In the genomic region with DNA sequence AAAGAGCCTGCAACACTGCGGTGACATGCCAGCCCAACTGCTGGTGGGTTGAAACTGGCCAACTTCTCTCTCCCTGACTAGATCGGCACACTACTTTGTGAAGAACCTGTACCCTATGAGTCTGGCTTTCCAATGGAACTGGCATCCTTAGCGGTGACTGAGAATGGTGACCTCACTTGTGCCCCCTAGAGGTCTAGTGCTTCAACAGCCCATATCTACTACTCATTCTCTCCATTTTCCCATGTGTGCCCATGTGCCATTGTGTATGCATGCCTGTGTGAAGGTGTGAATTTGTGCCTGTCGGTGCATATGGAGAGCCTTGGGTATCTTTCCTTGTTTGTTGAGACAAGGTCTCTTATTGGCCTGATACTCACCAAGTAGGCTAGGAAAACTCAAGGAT, we compare ENCODE assay signal across 11 mouse cellular contexts.
DNase-seq lines count a peak whose midpoint lies in the region; ATAC-seq and TF ChIP-seq lines count a peak whose summit lies in the region.
"Had no signal": no experiment of that assay in that cellular context is flagged by ENCODE, and none has a peak within 500 bp of the region (broad histone marks: within the 10 kb centered on the region; RNA-seq: fewer than 3 reads in every experiment).

No protein-coding gene starts in this region.

- H3K27me3 ChIP-seq in lung, postnatal 0 days (replicated peaks; ENCODE audit: insufficient read depth, low read length), result no peaks in the 10 kb centered on the region
- H3K27me3 ChIP-seq: liver, embryonic 13.5 days had no signal

- H3K4me1 ChIP-seq in lung, postnatal 0 days (ENCODE audit: insufficient read depth, low read depth, low read length), result no peaks in the 10 kb centered on the region
- H3K4me1 ChIP-seq in lung, adult 2 months (ENCODE audit: control insufficient read depth, insufficient read depth, low read length), result no peaks in the 10 kb centered on the region
- H3K4me1 ChIP-seq: liver, embryonic 13.5 days had no signal

- ATAC-seq in lung, postnatal 0 days, result no peak
- ATAC-seq in granulocyte monocyte progenitor cell, adult 5-6 weeks (replicated peaks; ENCODE audit: poor library complexity, severe bottlenecking), result 0 out of 2 replicates have a peak, but pooled peaks have one; percentile 22

- no peaks in the 10 kb centered on the region for H3K9me3 ChIP-seq in lung, postnatal 0 days (ENCODE audit: low read length)
- H3K9me3 ChIP-seq: liver, embryonic 13.5 days had no signal

- intact Hi-C loops in gastrocnemius, adult 2 months (cut with DNase I), result no loop called here

- no peak for DNase-seq in gastrocnemius, adult 2 months
- DNase-seq in gastrocnemius, adult 8-10 months (ENCODE audit: low spot score in 2 of 2), result no peak
- DNase-seq in lung, postnatal 0 days (ENCODE audit: low spot score), result no peak
- DNase-seq in lung, adult 2 months, result no peak
- peak; percentile 52 for DNase-seq in ES-CJ7 (ENCODE audit: low read depth, low spot score)
- no peak for DNase-seq in right cerebral cortex, postnatal 10 days (ENCODE audit: low spot score in 2 of 2)
- no peak for DNase-seq in spleen, adult 18-20 months
- DNase-seq: adrenal gland, adult 2 months; liver, embryonic 13.5 days had no signal

- peak; percentile 25 for TF ChIP-seq CTCF in gastrocnemius, adult 2 months (IDR thresholded peaks at IDR 0.05)
- TF ChIP-seq CTCF in lung, postnatal 0 days (IDR thresholded peaks at IDR 0.05), result peak; percentile 52
- no peak for TF ChIP-seq CTCF in lung, adult 2 months (IDR thresholded peaks at IDR 0.05; ENCODE audit: insufficient read depth, low read length)

- H3K36me3 ChIP-seq in lung, postnatal 0 days (ENCODE audit: insufficient read depth, low read length), result no peaks in the 10 kb centered on the region
- H3K36me3 ChIP-seq: liver, embryonic 13.5 days had no signal

- H3K4me3 ChIP-seq in gastrocnemius, adult 2 months, result no peak overlapping the region
- no peak overlapping the region for H3K4me3 ChIP-seq in lung, postnatal 0 days (ENCODE audit: low read depth, low read length)
- H3K4me3 ChIP-seq in lung, adult 2 months (replicated peaks; ENCODE audit: extremely low read depth, low read depth, low read length), result no peak overlapping the region
- H3K4me3 ChIP-seq: erythroblast, embryonic 14.5 days; liver, embryonic 13.5 days had no signal

- TF ChIP-seq POLR2A in lung, adult 2 months (IDR thresholded peaks at IDR 0.05; ENCODE audit: borderline replicate concordance, extremely low read depth, low read depth, low read length), result no peak

- H3K9ac ChIP-seq in lung, postnatal 0 days (replicated peaks; ENCODE audit: low read depth), result no peak overlapping the region
- H3K9ac ChIP-seq: liver, embryonic 13.5 days had no signal

- WGBS in lung, postnatal 0 days, result 80% methylated on average over 4 of the region's 4 CpGs
- 76% methylated on average over 4 of the region's 4 CpGs for WGBS in lung, adult 2 months

- TF ChIP-seq EP300 in lung, postnatal 0 days (IDR thresholded peaks at IDR 0.05), result no peak

- no peak overlapping the region for H3K27ac ChIP-seq in gastrocnemius, adult 2 months
- H3K27ac ChIP-seq in lung, postnatal 0 days (ENCODE audit: low read length), result no peak overlapping the region
- H3K27ac ChIP-seq: liver, embryonic 13.5 days had no signal

- H3K4me2 ChIP-seq in lung, postnatal 0 days (replicated peaks; ENCODE audit: low read depth, low read length), result no peak overlapping the region
- H3K4me2 ChIP-seq: liver, embryonic 13.5 days had no signal
